Mouse (Mus musculus) heart, postnatal 25 days (tissue): ENCODE data around the gene Setdb1. TPM values are rescaled to one million over a fixed set of nuclear protein-coding genes. Genes with fewer than 3 reads are reported as not detected.

Experiments
- DNase-seq: peaks from one replicate; pipeline ENCODE4 v3.0.0; 2022; ENCODE audit warnings: low spot score
- intact Hi-C: fragments of 180-260 bp; cut with DNase I; formaldehyde crosslinking; loops from one replicate; pipeline ENCODE4 v1.15.1; 2025
- total RNA-seq, 2 experiments: library from RNA; stranded (reverse); gene quantifications; 2 replicates each; pipeline ENCODE4 v1.2.3; 2021

The Setdb1 gene
- total RNA-seq, 2 experiments from 2014 or later = 11.2 to 11.4 TPM

GRCm38 (mm10) chr3:95319701-95320625 is 37.0 kb downstream of the Setdb1 start:
- intact Hi-C loops = loop anchor here (5.0 kb wide), 1 partner anchor 112 kb away; the partner anchor contains the start of gene Arnt
- DNase-seq = no peak

- no peak for DNase-seq
- intact Hi-C loops = loop anchor here (5.0 kb wide), 1 partner anchor 113 kb away; the partner anchor contains the start of gene Arnt
Observed at GRCm38 (mm10) chr3:95319110-95319509, 37.9 kb downstream of the Setdb1 start.

GRCm38 (mm10) chr3:95318548-95318947 is 38.5 kb downstream of the Setdb1 start:
- peak; percentile 27 for DNase-seq
- intact Hi-C loops = loop anchor here (5.0 kb wide), 1 partner anchor 114 kb away; the partner anchor contains the start of gene Arnt

- intact Hi-C loops = loop anchor here (5.0 kb wide), 1 partner anchor 115 kb away; the partner anchor contains the start of gene Arnt
- no peak for DNase-seq
Observed at GRCm38 (mm10) chr3:95317414-95318080, 39.5 kb downstream of the Setdb1 start.

- intact Hi-C loops = loop anchor here (2.0 to 5.0 kb wide), 2 partner anchors 33 to 116 kb away; partner anchors contain the start of genes Arnt and Prune1
- no peak for DNase-seq
Observed at GRCm38 (mm10) chr3:95315844-95316550, 41.0 kb downstream of the Setdb1 start.

- intact Hi-C loops = loop anchor here (2.0 to 5.0 kb wide), 2 partner anchors 32 to 117 kb away; partner anchors contain the start of genes Arnt and Prune1
- DNase-seq = peak; percentile 88
Observed at GRCm38 (mm10) chr3:95315094-95315843, 41.7 kb downstream of the Setdb1 start.

- intact Hi-C loops = loop anchor here (2.0 to 5.0 kb wide), 3 partner anchors 32 to 118 kb away; partner anchors contain the start of genes Arnt and Prune1
- no peak for DNase-seq
Observed at GRCm38 (mm10) chr3:95314486-95315093, 42.4 kb downstream of the Setdb1 start, which contains the start of gene Cers2. Gene Cers2, plus strand, starts transcription at chr3:95314791.

- intact Hi-C loops = loop anchor here (2.0 to 5.0 kb wide), 2 partner anchors 31 to 78 kb away; partner anchors contain the start of gene Prune1
- DNase-seq = no peak
Observed at GRCm38 (mm10) chr3:95314075-95314474, 42.9 kb downstream of the Setdb1 start.

GRCm38 (mm10) chr3:95313476-95313875 is 43.5 kb downstream of the Setdb1 start:
- DNase-seq = no peak
- intact Hi-C loops = loop anchor here (5.0 kb wide), 1 partner anchor 79 kb away; no protein-coding TSS in a partner anchor

- DNase-seq = no peak
- intact Hi-C loops = loop anchor here (5.0 kb wide), 1 partner anchor 80 kb away; no protein-coding TSS in a partner anchor
Observed at GRCm38 (mm10) chr3:95312623-95313022, 44.4 kb downstream of the Setdb1 start.

- intact Hi-C loops = loop anchor here (5.0 kb wide), 1 partner anchor 81 kb away; no protein-coding TSS in a partner anchor
- peak; percentile 14 for DNase-seq
Observed at GRCm38 (mm10) chr3:95310968-95311882, 45.8 kb downstream of the Setdb1 start.

- no peak for DNase-seq
- intact Hi-C loops = loop anchor here (5.0 kb wide), 1 partner anchor 82 kb away; no protein-coding TSS in a partner anchor
Observed at GRCm38 (mm10) chr3:95310496-95310895, 46.5 kb downstream of the Setdb1 start.

- DNase-seq = no peak
- intact Hi-C loops = no loop called here
Observed at GRCm38 (mm10) chr3:95307100-95307499, 49.9 kb downstream of the Setdb1 start, which contains the start of gene Anxa9. Gene Anxa9, minus strand, starts transcription at chr3:95307176.

GRCm38 (mm10) chr3:95306244-95306643 is 50.8 kb downstream of the Setdb1 start:
- intact Hi-C loops = no loop called here
- DNase-seq = no peak

GRCm38 (mm10) chr3:95301204-95301796 is 55.7 kb downstream of the Setdb1 start:
- intact Hi-C loops = no loop called here
- DNase-seq = no peak

GRCm38 (mm10) chr3:95298018-95298417 is 59.0 kb downstream of the Setdb1 start:
- intact Hi-C loops = no loop called here
- DNase-seq = no peak

GRCm38 (mm10) chr3:95296103-95296469 is 60.9 kb downstream of the Setdb1 start:
- intact Hi-C loops = no loop called here
- no peak for DNase-seq
